Mouse (Mus musculus) limb, embryonic 14.5 days (tissue): ENCODE measurements around the gene 4931409K22Rik. TPM values are rescaled to one million over a fixed set of nuclear protein-coding genes. Genes with fewer than 3 reads are reported as not detected.
A peak's percentile ranks its signal among the peaks of the same experiment; 100 is the strongest.

Source experiments
- ATAC-seq: fragments of 200-750 bp; cut with Nextera tagmentation; 2 replicates; pipeline ENCODE4 v1.8.0; 2017; ENCODE audit warnings: low read depth, moderate number of reproducible peaks, moderate TSS enrichment; ENCODE audit not compliant: low FRiP score
- DNase-seq: peaks from one replicate; pipeline ENCODE4 v3.0.0-alpha.2; 2015; ENCODE audit warnings: low spot score
- H3K27ac ChIP-seq: fragments of 300-500 bp; sonication (generic); replicated peaks from 2 replicates; pipeline ENCODE4 v1.5.1; 2014; ENCODE audit warnings: low read depth, mild to moderate bottlenecking, low read length, moderate library complexity, mixed read lengths
- H3K27me3 ChIP-seq: fragments of 300-500 bp; sonication (generic); 2 replicates; pipeline ENCODE4 v1.6.1; 2014; ENCODE audit warnings: low read length, mixed read lengths; ENCODE audit not compliant: control insufficient read depth, insufficient read depth
- H3K36me3 ChIP-seq: fragments of 300-500 bp; sonication (generic); 2 replicates; pipeline ENCODE4 v1.6.1; 2014; ENCODE audit warnings: mild to moderate bottlenecking, low read length, moderate library complexity, mixed read lengths; ENCODE audit not compliant: control insufficient read depth, insufficient read depth
- H3K4me1 ChIP-seq: fragments of 300-500 bp; sonication (generic); 2 replicates; pipeline ENCODE4 v1.6.1; 2014; ENCODE audit warnings: antibody characterized with exemption, low read length, mixed read lengths; ENCODE audit not compliant: control insufficient read depth, insufficient read depth
- H3K4me2 ChIP-seq: fragments of 300-500 bp; sonication (generic); replicated peaks from 2 replicates; pipeline ENCODE4 v1.6.1; 2014; ENCODE audit warnings: low read depth, mild to moderate bottlenecking, low read length, moderate library complexity; ENCODE audit not compliant: severe bottlenecking
- H3K4me3 ChIP-seq: fragments of 300-500 bp; sonication (generic); replicated peaks from 2 replicates; pipeline ENCODE4 v1.5.1; 2014; ENCODE audit warnings: low read length
- H3K9ac ChIP-seq: fragments of 300-500 bp; sonication (generic); 2 replicates; pipeline ENCODE4 v1.6.1; 2014; ENCODE audit warnings: mild to moderate bottlenecking, low read depth, low read length, moderate library complexity; ENCODE audit not compliant: severe bottlenecking
- H3K9me3 ChIP-seq: fragments of 300-500 bp; sonication (generic); 2 replicates; pipeline ENCODE4 v1.6.1; 2016; ENCODE audit warnings: low read length; ENCODE audit not compliant: control insufficient read depth
- POLR2A ChIP-seq: fragments of 200-500 bp; IDR thresholded peaks from 2 replicates; pipeline ENCODE4 v1.8.0; 2012; ENCODE audit warnings: inconsistent platforms, mild to moderate bottlenecking, moderate library complexity, borderline replicate concordance; ENCODE audit not compliant: insufficient read depth, insufficient read length; ENCODE audit errors: extremely low read depth
- WGBS: fragments of 180-500 bp; shearing (Covaris S2); extraction: QIAGEN DNeasy Blood & Tissue Kit; methylation state at CpG from one replicate; pipeline ENCODE4 v1.1.7; 2014; 5-methylcytosine and 5-hydroxymethylcytosine counted together
- polyA plus RNA-seq, 2 experiments: library from polyadenylated mRNA; depleted of rRNA in 1 of 2; stranded (reverse) in 1 of 2; unstranded in 1 of 2; fragments of >200 nt; fragmentation: Nextera tagmentation in 1 of 2; extraction: Ambion mirVana in 1 of 2; gene quantifications; 2 replicates each; pipeline versions ENCODE4 v1.2.1 to v1.2.3; 2012 to 2014

The 4931409K22Rik gene
- polyA plus RNA-seq, 2 experiments: 0.12 to 0.35 TPM

DNA sequence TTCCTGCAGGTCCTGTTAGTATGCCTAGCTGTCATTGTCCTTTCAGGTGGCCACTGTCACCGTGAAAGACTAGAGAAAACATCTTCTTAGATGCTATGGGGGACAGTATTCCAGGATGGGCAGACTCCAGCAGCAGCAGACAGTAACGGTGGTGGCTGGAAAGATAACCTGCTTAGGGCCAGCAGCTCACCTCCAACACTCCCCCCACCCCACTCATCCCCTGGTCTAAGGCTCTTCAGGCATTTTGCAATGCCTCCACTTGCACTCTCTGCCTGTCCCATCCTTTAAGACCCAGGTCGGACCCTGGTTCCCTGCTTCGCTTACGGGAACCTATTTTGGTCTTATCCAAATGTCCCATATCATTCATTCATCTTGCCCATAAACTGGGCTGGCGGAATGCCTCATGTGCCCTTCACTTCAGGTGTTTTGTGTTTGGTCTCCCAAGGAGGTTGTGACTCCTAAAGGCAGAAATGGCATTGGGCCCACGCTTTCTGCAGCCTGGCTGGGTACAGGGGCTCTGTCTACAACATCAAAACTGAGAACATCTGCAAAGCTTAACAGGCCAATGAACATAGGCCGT is 46.9 kb upstream of the 4931409K22Rik start:
- H3K4me1 ChIP-seq: peaks cover 51% of the 10 kb centered on the region
- no peak for DNase-seq

DNA sequence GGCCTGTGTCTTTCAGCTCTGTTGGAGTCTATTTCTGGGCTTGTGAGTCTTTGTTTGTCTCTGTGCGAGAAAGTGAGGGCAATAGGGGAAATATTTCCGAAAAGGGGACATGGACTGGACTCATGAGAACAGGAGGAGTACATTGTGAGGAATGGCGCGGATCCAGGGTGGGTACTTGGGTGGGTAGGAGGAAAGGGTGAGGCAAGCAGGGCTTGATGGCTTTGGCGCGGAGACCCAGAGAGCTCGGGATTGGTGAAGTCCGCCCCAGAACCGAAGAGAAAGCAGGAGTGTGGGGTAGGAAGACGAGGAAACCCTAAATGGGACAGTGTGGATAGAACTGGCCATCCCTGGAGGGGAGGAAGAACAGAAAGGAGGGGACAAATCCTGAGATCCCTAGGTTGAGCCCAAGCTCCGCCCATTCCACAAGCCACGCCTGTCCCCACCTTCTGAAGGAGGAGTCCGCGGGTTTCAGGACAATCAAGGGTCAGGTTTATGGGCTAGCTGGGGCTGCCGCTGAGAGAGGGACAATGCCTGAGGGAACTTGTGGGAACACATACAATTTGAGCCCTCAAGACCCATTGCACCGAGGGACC is 46.2 kb upstream of the 4931409K22Rik start:
- Histone ChIP-seq H3K4me2 (peak overlapping the region; percentile 95), H3K27me3 (no peaks in the 10 kb centered on the region), H3K36me3 (no peaks in the 10 kb centered on the region), H3K4me3 (peak overlapping the region; percentile 76), H3K27ac (peak overlapping the region; percentile 100), H3K9me3 (no peaks in the 10 kb centered on the region), H3K4me1 (peaks cover 58% of the 10 kb centered on the region), H3K9ac (peak overlapping the region; percentile 91)
- ATAC-seq (peak; percentile 36), DNase-seq (peak; percentile 85)
- no peak; the same call in 1 of the 2 replicates for TF ChIP-seq POLR2A
- 2% methylated on average over 16 of the region's 16 CpGs for WGBS

More for the DNA sequence above, 46.9 kb upstream of the 4931409K22Rik start:
- Histone ChIP-seq H3K4me3 (peak overlapping the region; percentile 76; the same call in 1 of the 2 replicates), H3K4me2 (peak overlapping the region; percentile 95), H3K9me3 (no peaks in the 10 kb centered on the region), H3K9ac (no peak overlapping the region), H3K36me3 (no peaks in the 10 kb centered on the region), H3K27me3 (no peaks in the 10 kb centered on the region), H3K27ac (peak overlapping the region; percentile 100)
- 55% methylated on average over 8 of the region's 8 CpGs for WGBS
- TF ChIP-seq POLR2A: no peak
- no peak for ATAC-seq

DNA sequence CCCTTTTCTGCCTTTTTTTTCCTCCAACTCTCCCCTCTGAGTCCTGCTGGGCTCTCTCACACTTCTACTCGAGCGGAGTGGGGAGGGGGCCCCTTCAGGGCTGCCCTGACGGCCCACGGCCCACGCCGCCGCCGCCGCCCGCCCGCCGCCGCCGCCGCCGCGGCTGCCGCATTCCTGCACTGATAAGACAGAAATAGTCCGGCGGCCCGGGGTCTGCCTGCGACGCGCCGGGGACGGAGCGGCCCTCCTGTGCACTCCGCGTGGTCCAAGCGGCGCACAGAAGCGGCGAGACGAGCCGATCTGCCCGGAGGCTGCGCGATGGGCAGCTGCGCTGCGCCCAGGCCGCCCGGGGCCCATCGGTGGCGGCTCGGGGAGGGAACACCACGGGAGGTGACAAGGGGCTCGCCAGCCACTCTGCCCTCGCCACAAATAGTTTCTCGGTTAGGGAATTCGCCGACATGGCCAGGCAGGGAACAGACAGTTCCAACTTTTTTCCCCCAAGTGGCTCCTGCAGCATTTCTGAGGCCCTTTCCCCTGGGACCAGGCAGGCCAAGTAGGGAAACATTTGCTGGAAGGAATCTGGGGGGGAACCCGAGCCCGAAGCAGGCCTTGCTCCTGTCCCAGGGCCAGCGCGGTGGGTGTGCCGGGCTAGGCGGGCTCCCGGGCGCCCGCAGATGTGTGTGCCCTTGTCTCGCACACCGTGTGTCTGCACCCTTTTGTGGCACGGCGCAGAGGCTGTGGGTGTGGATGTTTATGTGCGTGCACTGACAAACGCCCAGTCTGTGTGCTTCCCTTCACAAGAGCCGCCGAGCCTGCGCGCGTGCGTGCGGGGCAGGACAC is 45.5 kb upstream of the 4931409K22Rik start:
- H3K36me3 ChIP-seq: no peaks in the 10 kb centered on the region
- peaks cover 62% of the 10 kb centered on the region for H3K4me1 ChIP-seq
- DNase-seq (peak; percentile 81), ATAC-seq (peak; percentile 42)
- H3K4me3 ChIP-seq: peak overlapping the region; percentile 76
- WGBS: 2% methylated on average over 65 of the region's 73 CpGs
- H3K4me2 ChIP-seq: peak overlapping the region; percentile 95
- H3K9me3 ChIP-seq: no peaks in the 10 kb centered on the region
- H3K27ac ChIP-seq: peak overlapping the region; percentile 100
- 0 out of 2 replicates have a peak, but pooled peaks have one; percentile 29 for TF ChIP-seq POLR2A
- H3K9ac ChIP-seq: peak overlapping the region; percentile 91
- H3K27me3 ChIP-seq: no peaks in the 10 kb centered on the region

DNA sequence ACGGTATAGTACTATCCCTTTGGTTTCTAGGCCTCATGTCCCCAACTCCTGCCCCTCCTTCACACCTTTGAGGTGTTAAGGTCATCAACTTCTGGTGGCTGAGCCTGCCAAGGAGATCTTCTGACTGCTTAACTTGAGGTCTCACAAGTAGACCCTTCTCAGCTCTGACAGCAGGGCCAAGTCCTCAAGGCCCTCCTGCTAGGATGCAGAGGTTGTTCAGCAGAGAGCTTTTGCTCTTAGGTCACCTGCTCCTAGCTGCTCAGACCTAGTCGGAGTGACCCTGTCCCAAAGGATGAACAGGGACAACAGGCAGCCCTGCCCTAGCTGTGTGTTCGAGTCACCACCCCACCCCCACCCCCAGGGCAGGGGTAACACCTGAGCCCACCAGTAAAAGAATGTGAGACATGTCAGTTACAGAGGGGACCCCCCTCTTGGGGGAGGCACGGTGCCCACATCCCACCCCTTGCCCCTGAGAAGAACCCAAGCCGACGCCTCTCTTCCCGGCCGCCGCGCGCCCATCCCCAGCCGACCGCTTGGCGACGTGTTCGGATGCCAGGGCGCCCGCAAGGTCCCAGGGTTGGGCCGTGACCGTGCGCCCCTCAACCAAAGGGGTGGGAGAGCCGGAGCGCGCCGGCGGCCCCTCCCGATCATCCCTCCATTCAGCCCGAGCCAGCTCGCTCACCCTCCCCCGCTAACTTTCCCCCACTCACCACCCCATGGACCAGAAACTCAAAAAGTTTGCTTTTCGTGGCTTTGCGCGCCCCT is 44.6 kb upstream of the 4931409K22Rik start:
- ATAC-seq: peak; percentile 2; the same call in 1 of the 2 replicates

More for the DNA sequence above, 44.6 kb upstream of the 4931409K22Rik start:
- Histone ChIP-seq H3K27me3 (no peaks in the 10 kb centered on the region), H3K36me3 (0 out of 2 replicates have a peak, but pooled peaks cover 6% of the 10 kb centered on the region), H3K4me3 (peak overlapping the region; percentile 76), H3K27ac (peak overlapping the region; percentile 100), H3K9me3 (no peaks in the 10 kb centered on the region), H3K9ac (peak overlapping the region; percentile 91), H3K4me1 (peaks cover 65% of the 10 kb centered on the region), H3K4me2 (peak overlapping the region; percentile 95)
- no peak for DNase-seq
- TF ChIP-seq POLR2A: no peak
- WGBS: 6% methylated on average over 21 of the region's 33 CpGs
